Mouse (Mus musculus) hindbrain, embryonic 13.5 days (tissue): ENCODE results near the gene Zfp148. TPM values are rescaled to one million over a fixed set of nuclear protein-coding genes. Genes with fewer than 3 reads are reported as not detected.

Source experiments
- ATAC-seq: fragments of 200-750 bp; cut with Nextera tagmentation; 2 replicates; pipeline ENCODE4 v1.8.0; 2017; ENCODE audit warnings: moderate TSS enrichment; ENCODE audit not compliant: low FRiP score
- H3K27ac ChIP-seq: fragments of 300-500 bp; sonication (generic); 2 replicates; pipeline ENCODE4 v1.5.1; 2015; ENCODE audit warnings: inconsistent platforms, mild to moderate bottlenecking, moderate library complexity
- H3K27me3 ChIP-seq: fragments of 300-500 bp; sonication (generic); 2 replicates; pipeline ENCODE4 v1.6.1; 2015; ENCODE audit warnings: mild to moderate bottlenecking, inconsistent platforms
- H3K36me3 ChIP-seq: fragments of 300-500 bp; sonication (generic); 2 replicates; pipeline ENCODE4 v1.6.1; 2015; ENCODE audit warnings: mild to moderate bottlenecking, inconsistent platforms
- H3K4me1 ChIP-seq: fragments of 300-500 bp; sonication (generic); replicated peaks from 2 replicates; pipeline ENCODE4 v1.6.1; 2015; ENCODE audit warnings: inconsistent platforms
- H3K4me2 ChIP-seq: fragments of 300-500 bp; sonication (generic); 2 replicates; pipeline ENCODE4 v1.6.1; 2015; ENCODE audit warnings: inconsistent platforms, mild to moderate bottlenecking, moderate library complexity
- H3K4me3 ChIP-seq: fragments of 300-500 bp; sonication (generic); 2 replicates; pipeline ENCODE4 v1.5.1; 2015; ENCODE audit warnings: mild to moderate bottlenecking, inconsistent platforms
- H3K9ac ChIP-seq: fragments of 300-500 bp; sonication (generic); 2 replicates; pipeline ENCODE4 v1.6.1; 2015; ENCODE audit warnings: mild to moderate bottlenecking, inconsistent platforms
- H3K9me3 ChIP-seq: fragments of 300-500 bp; sonication (generic); 2 replicates; pipeline ENCODE4 v1.6.1; 2016; ENCODE audit warnings: inconsistent platforms
- WGBS: fragments of 180-500 bp; shearing (Covaris S2); methylation state at CpG from one replicate; pipeline ENCODE4 v1.1.7; 2015; 5-methylcytosine and 5-hydroxymethylcytosine counted together
- polyA plus RNA-seq: library from polyadenylated mRNA; unstranded; fragments of >200 nt; fragmentation: Nextera tagmentation; extraction: Ambion mirVana; gene quantifications from 2 replicates; pipeline ENCODE4 v1.2.1, GENCODE M21; 2015

Zfp148 gene
- polyA plus RNA-seq, 1 experiment from 2014 or later: 52.3 TPM

- H3K4me1 ChIP-seq: 0 out of 2 replicates have a peak, but pooled peaks cover 4% of the 10 kb centered on the region
- ATAC-seq: no peak
- no peaks in the 10 kb centered on the region for H3K9me3 ChIP-seq
- no peak overlapping the region for H3K4me3 ChIP-seq
- no peak overlapping the region for H3K9ac ChIP-seq
- H3K27me3 ChIP-seq: no peaks in the 10 kb centered on the region
- H3K27ac ChIP-seq: peak overlapping the region; percentile 59
- 36% methylated on average over 3 of the region's 3 CpGs for WGBS
- peaks cover 29% of the 10 kb centered on the region for H3K36me3 ChIP-seq
- no peak overlapping the region for H3K4me2 ChIP-seq
Measured at GRCm38 (mm10) chr16:33428327-33428726, 47.7 kb downstream of the Zfp148 start.

GRCm38 (mm10) chr16:33431660-33432059 is 51.0 kb downstream of the Zfp148 start:
- Histone ChIP-seq H3K4me1 (0 out of 2 replicates have a peak, but pooled peaks cover 4% of the 10 kb centered on the region), H3K4me2 (no peak overlapping the region), H3K27ac (no peak overlapping the region), H3K4me3 (no peak overlapping the region), H3K9me3 (no peaks in the 10 kb centered on the region), H3K27me3 (no peaks in the 10 kb centered on the region), H3K36me3 (peaks cover 30% of the 10 kb centered on the region), H3K9ac (no peak overlapping the region)
- 94% methylated on average over 2 of the region's 2 CpGs for WGBS
- ATAC-seq: no peak

DNA sequence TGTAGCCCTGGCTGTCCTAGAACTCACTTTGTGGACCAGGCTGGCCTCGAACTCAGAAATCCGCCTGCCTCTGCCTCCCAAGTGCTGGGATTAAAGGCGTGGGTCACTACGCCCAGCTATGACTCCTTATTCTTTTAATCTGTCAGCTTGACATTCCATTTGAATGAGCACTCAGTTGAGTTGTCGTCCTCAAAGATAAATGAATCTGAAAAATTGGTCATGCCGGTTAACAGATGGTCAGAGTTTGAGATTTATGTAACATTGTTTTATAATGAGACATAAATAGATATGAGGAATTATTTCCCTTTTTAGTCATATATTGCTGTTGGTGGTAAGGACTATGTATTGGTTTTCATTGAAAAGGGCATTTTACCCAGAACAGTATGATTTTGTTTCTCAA is 60.4 kb downstream of the Zfp148 start:
- Histone ChIP-seq H3K4me3 (no peak overlapping the region), H3K4me2 (no peak overlapping the region), H3K27ac (no peak overlapping the region), H3K9me3 (no peaks in the 10 kb centered on the region), H3K9ac (no peak overlapping the region), H3K36me3 (peaks cover 14% of the 10 kb centered on the region; the same call in 1 of the 2 replicates), H3K4me1 (no peaks in the 10 kb centered on the region), H3K27me3 (no peaks in the 10 kb centered on the region)
- ATAC-seq: no peak
- WGBS: 90% methylated on average over 6 of the region's 6 CpGs

GRCm38 (mm10) chr16:33446830-33447229 is 66.2 kb downstream of the Zfp148 start:
- Histone ChIP-seq H3K9ac (no peak overlapping the region), H3K4me3 (no peak overlapping the region), H3K4me1 (peaks cover 9% of the 10 kb centered on the region), H3K36me3 (no peaks in the 10 kb centered on the region), H3K4me2 (no peak overlapping the region), H3K27me3 (no peaks in the 10 kb centered on the region), H3K27ac (peak overlapping the region; percentile 10; the same call in 1 of the 2 replicates), H3K9me3 (no peaks in the 10 kb centered on the region)
- 58% methylated on average over 5 of the region's 5 CpGs for WGBS
- no peak for ATAC-seq

- 89% methylated on average over 2 of the region's 2 CpGs for WGBS
- peaks cover 13% of the 10 kb centered on the region; the same call in 1 of the 2 replicates for H3K4me1 ChIP-seq
- H3K9ac ChIP-seq: no peak overlapping the region
- H3K4me2 ChIP-seq: no peak overlapping the region
- no peak for ATAC-seq
- no peak overlapping the region for H3K4me3 ChIP-seq
- no peaks in the 10 kb centered on the region for H3K9me3 ChIP-seq
- H3K27me3 ChIP-seq: no peaks in the 10 kb centered on the region
- H3K27ac ChIP-seq: 0 out of 2 replicates have a peak overlapping the region, but pooled peaks have one; percentile 23
- H3K36me3 ChIP-seq: peaks cover 2% of the 10 kb centered on the region; the same call in 1 of the 2 replicates
Measured at GRCm38 (mm10) chr16:33453826-33454225, 73.2 kb downstream of the Zfp148 start.

DNA sequence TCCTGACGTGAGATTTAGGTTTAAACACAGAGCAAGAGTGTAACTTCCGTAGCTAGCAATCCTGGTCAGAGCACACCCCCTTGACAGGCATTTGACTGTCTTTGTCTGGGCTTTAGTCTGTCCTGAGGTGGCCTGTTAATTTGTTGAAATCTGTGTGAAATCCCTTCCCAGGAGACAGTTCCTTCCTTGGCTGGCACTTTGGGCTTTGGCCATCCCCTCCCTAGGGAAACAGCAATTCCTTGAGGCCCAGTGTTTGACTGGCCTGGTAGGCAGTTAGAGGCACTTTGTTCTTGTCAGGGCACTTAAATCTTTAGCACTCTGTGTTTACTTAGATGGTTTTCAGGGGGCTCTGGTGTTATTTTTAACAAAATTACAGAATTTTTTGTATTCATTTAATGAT is 73.7 kb downstream of the Zfp148 start:
- Histone ChIP-seq H3K4me3 (no peak overlapping the region), H3K4me1 (peaks cover 13% of the 10 kb centered on the region; the same call in 1 of the 2 replicates), H3K9me3 (no peaks in the 10 kb centered on the region), H3K9ac (no peak overlapping the region), H3K4me2 (no peak overlapping the region), H3K27ac (no peak overlapping the region), H3K36me3 (peaks cover 5% of the 10 kb centered on the region), H3K27me3 (no peaks in the 10 kb centered on the region)
- ATAC-seq: no peak
- 61% methylated on average over 2 of the region's 2 CpGs for WGBS

- WGBS: 83% methylated on average over 6 of the region's 6 CpGs
- no peaks in the 10 kb centered on the region for H3K27me3 ChIP-seq
- H3K4me1 ChIP-seq: peaks cover 13% of the 10 kb centered on the region; the same call in 1 of the 2 replicates
- no peak overlapping the region for H3K4me2 ChIP-seq
- no peak overlapping the region for H3K4me3 ChIP-seq
- H3K36me3 ChIP-seq: peaks cover 12% of the 10 kb centered on the region
- no peak for ATAC-seq
- H3K9me3 ChIP-seq: no peaks in the 10 kb centered on the region
- no peak overlapping the region for H3K27ac ChIP-seq
- H3K9ac ChIP-seq: no peak overlapping the region
Measured at GRCm38 (mm10) chr16:33455263-33455910, 74.8 kb downstream of the Zfp148 start.

GRCm38 (mm10) chr16:33459101-33459500 is 78.5 kb downstream of the Zfp148 start:
- no peak for ATAC-seq
- no peak overlapping the region for H3K27ac ChIP-seq
- no peak overlapping the region for H3K4me2 ChIP-seq
- peaks cover 17% of the 10 kb centered on the region for H3K4me1 ChIP-seq
- H3K27me3 ChIP-seq: no peaks in the 10 kb centered on the region
- 100% methylated on average over 1 of the region's 1 CpGs for WGBS
- H3K9me3 ChIP-seq: no peaks in the 10 kb centered on the region
- no peak overlapping the region for H3K9ac ChIP-seq
- H3K4me3 ChIP-seq: no peak overlapping the region
- peaks cover 12% of the 10 kb centered on the region for H3K36me3 ChIP-seq

GRCm38 (mm10) chr16:33461416-33461815 is 80.8 kb downstream of the Zfp148 start:
- no peak overlapping the region for H3K27ac ChIP-seq
- ATAC-seq: no peak
- H3K4me2 ChIP-seq: no peak overlapping the region
- H3K9me3 ChIP-seq: no peaks in the 10 kb centered on the region
- no peak overlapping the region for H3K9ac ChIP-seq
- H3K4me3 ChIP-seq: no peak overlapping the region
- 77% methylated on average over 3 of the region's 3 CpGs for WGBS
- peaks cover 12% of the 10 kb centered on the region for H3K36me3 ChIP-seq
- no peaks in the 10 kb centered on the region for H3K27me3 ChIP-seq
- H3K4me1 ChIP-seq: peaks cover 24% of the 10 kb centered on the region

- peaks cover 12% of the 10 kb centered on the region for H3K36me3 ChIP-seq
- ATAC-seq: peak; percentile 59; the same call in 1 of the 2 replicates
Measured at GRCm38 (mm10) chr16:33464509-33465241, 84.0 kb downstream of the Zfp148 start.

DNA sequence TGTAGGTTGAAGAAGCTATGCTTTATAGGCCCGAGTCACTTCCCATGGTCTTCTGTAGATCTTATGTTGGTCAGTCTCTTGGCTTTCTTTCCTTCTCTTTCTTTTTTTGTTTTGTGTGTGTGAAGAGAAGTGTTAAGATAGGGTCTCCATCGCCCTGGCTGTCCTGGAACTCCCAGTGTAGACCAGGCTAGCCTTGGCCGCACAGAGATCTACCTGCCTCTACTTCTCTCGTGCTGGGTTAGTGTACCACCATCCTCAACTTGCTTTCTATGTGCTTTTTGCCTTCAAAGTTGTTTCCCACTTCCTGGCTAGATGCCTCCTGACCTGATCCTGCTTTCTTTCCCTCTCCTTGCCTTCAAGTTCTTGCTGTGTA is 84.6 kb downstream of the Zfp148 start:
- H3K27ac ChIP-seq: peak overlapping the region; percentile 68
- peaks cover 28% of the 10 kb centered on the region for H3K4me1 ChIP-seq
- no peak overlapping the region for H3K9ac ChIP-seq
- ATAC-seq: no peak
- H3K27me3 ChIP-seq: no peaks in the 10 kb centered on the region
- no peak overlapping the region for H3K4me3 ChIP-seq
- no peak overlapping the region for H3K4me2 ChIP-seq
- peaks cover 10% of the 10 kb centered on the region for H3K36me3 ChIP-seq
- WGBS: 66% methylated on average over 4 of the region's 4 CpGs
- H3K9me3 ChIP-seq: no peaks in the 10 kb centered on the region

More at GRCm38 (mm10) chr16:33464509-33465241, 84.0 kb downstream of the Zfp148 start:
- H3K4me1 ChIP-seq: peaks cover 28% of the 10 kb centered on the region
- no peak overlapping the region for H3K4me2 ChIP-seq
- no peak overlapping the region for H3K9ac ChIP-seq
- WGBS: 71% methylated on average over 4 of the region's 4 CpGs
- H3K27ac ChIP-seq: peak overlapping the region; percentile 68
- H3K4me3 ChIP-seq: no peak overlapping the region
- no peaks in the 10 kb centered on the region for H3K27me3 ChIP-seq
- no peaks in the 10 kb centered on the region for H3K9me3 ChIP-seq

- Histone ChIP-seq H3K9me3 (no peaks in the 10 kb centered on the region), H3K36me3 (peaks cover 15% of the 10 kb centered on the region), H3K9ac (no peak overlapping the region), H3K27ac (no peak overlapping the region), H3K4me3 (no peak overlapping the region), H3K27me3 (no peaks in the 10 kb centered on the region), H3K4me1 (peaks cover 25% of the 10 kb centered on the region), H3K4me2 (no peak overlapping the region)
- WGBS: 75% methylated on average over 6 of the region's 6 CpGs
- ATAC-seq: no peak
Measured at GRCm38 (mm10) chr16:33467451-33467850, 86.8 kb downstream of the Zfp148 start.
